Mouse (Mus musculus) forebrain, postnatal 0 days (tissue): ENCODE measurements around the gene Gabbr2. TPM values are rescaled to one million over a fixed set of nuclear protein-coding genes. Genes with fewer than 3 reads are reported as not detected.
A peak's percentile ranks its signal among the peaks of the same experiment; 100 is the strongest.

ENCODE experiments used
- ATAC-seq: fragments of 200-750 bp; cut with Nextera tagmentation; 2 replicates; pipeline ENCODE4 v1.8.0; 2017; ENCODE audit warnings: mild to moderate bottlenecking, moderate library complexity
- DNase-seq: peaks from one replicate; pipeline ENCODE4 v3.0.0-alpha.2; 2015
- H3K27ac ChIP-seq: fragments of 300-500 bp; sonication (generic); 2 replicates; pipeline ENCODE4 v1.5.1; 2014; ENCODE audit warnings: low read depth, mild to moderate bottlenecking, antibody characterized with exemption, low read length, moderate library complexity, mixed read lengths
- H3K27me3 ChIP-seq: fragments of 300-500 bp; sonication (generic); 2 replicates; pipeline ENCODE4 v1.6.1; 2014; ENCODE audit warnings: mild to moderate bottlenecking, low read length, mixed read lengths; ENCODE audit not compliant: insufficient read depth
- H3K36me3 ChIP-seq: fragments of 300-500 bp; sonication (generic); 2 replicates; pipeline ENCODE4 v1.6.1; 2014; ENCODE audit warnings: mild to moderate bottlenecking, moderate library complexity; ENCODE audit not compliant: insufficient read depth
- H3K4me1 ChIP-seq: fragments of 300-500 bp; sonication (generic); 2 replicates; pipeline ENCODE4 v1.6.1; 2014; ENCODE audit warnings: antibody characterized with exemption; ENCODE audit not compliant: insufficient read depth
- H3K4me2 ChIP-seq: fragments of 300-500 bp; sonication (generic); 2 replicates; pipeline ENCODE4 v1.6.1; 2014; ENCODE audit warnings: low read depth, mild to moderate bottlenecking, moderate library complexity
- H3K4me3 ChIP-seq: fragments of 300-500 bp; sonication (generic); 2 replicates; pipeline ENCODE4 v1.5.1; 2014; ENCODE audit warnings: low read depth, low read length, mixed read lengths
- H3K9ac ChIP-seq: fragments of 300-500 bp; sonication (generic); 2 replicates; pipeline ENCODE4 v1.6.1; 2014; ENCODE audit warnings: mild to moderate bottlenecking
- H3K9me3 ChIP-seq: fragments of 300-500 bp; sonication (generic); 2 replicates; pipeline ENCODE4 v1.6.1; 2016; ENCODE audit warnings: low read length
- CTCF ChIP-seq: sonication (generic); IDR thresholded peaks from 2 replicates; pipeline ENCODE4 v1.5.1; 2016; ENCODE audit warnings: antibody characterized with exemption, control low read depth, low read depth
- WGBS: fragments of 180-500 bp; shearing (Covaris S2); extraction: QIAGEN DNeasy Blood & Tissue Kit; methylation state at CpG from one replicate; pipeline ENCODE4 v1.1.7; 2014; 5-methylcytosine and 5-hydroxymethylcytosine counted together
- polyA plus RNA-seq: library from polyadenylated mRNA; unstranded; fragments of >200 nt; fragmentation: Nextera tagmentation; extraction: Ambion mirVana; gene quantifications from 2 replicates; pipeline ENCODE4 v1.2.1, GENCODE M21; 2015
- total RNA-seq: library from RNA; depleted of rRNA; stranded (reverse); fragments of >200 nt; gene quantifications from 2 replicates; pipeline ENCODE4 v1.2.3, GENCODE M21; 2014

The Gabbr2 gene
- total and polyA plus RNA-seq, 2 experiments from 2014 or later, result 14.7 to 65.3 TPM

DNA sequence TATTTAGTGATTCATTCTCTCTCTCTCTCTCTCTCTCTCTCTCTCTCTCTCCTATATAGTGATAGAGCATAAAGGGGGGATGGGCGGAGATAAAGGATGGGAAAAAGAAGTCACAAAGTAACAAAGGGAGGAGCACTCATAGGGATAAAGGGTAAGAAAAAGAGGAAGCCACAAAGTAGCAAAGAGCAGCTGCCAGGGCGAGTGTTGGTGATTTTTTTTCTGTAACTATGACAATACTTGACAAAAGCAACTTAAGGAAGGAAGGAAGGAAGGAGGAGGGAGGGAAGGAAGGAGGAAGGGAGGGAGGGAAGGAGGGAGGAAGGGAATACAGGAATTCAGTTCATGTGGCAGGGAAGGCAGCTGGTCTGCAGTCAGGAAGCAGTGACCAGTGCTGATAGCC, 162.0 kb downstream of the Gabbr2 start:
- DNase-seq (no peak), ATAC-seq (no peak)
- H3K36me3 ChIP-seq, result no peaks in the 10 kb centered on the region
- H3K9ac ChIP-seq, result no peak overlapping the region
- no peaks in the 10 kb centered on the region for H3K27me3 ChIP-seq
- H3K4me3 ChIP-seq, result no peak overlapping the region
- no peak overlapping the region for H3K27ac ChIP-seq
- no peaks in the 10 kb centered on the region; the same call in 1 of the 2 replicates for H3K4me1 ChIP-seq
- H3K9me3 ChIP-seq, result no peaks in the 10 kb centered on the region
- TF ChIP-seq CTCF, result no peak
- no peak overlapping the region for H3K4me2 ChIP-seq
- WGBS, result 51% methylated on average over 2 of the region's 2 CpGs

DNA sequence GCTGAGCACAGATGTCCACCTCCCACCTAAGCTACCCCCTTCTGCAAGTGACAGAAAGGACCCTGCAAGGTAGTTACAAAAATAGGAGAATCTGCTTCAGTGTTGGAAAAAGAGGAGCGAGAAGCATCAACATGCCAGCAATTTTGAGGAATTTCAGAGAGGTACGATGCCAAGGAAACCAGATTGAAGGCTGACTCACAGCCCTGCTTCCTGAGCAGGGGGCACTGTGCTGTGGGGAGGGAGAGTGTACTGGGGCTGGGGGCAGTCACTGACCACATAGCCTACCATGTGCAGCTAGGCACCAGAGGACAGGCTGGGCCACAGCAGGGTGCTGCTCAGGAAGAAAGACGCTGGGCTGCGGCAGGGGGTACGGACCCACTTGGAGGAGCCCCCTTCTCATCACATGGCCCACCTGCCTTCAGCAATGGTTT, 163.5 kb downstream of the Gabbr2 start:
- H3K4me2 ChIP-seq, result no peak overlapping the region
- H3K36me3 ChIP-seq, result no peaks in the 10 kb centered on the region
- DNase-seq, result no peak
- H3K27ac ChIP-seq, result peak overlapping the region; percentile 16; the same call in 1 of the 2 replicates
- WGBS, result 69% methylated on average over 5 of the region's 5 CpGs
- no peaks in the 10 kb centered on the region; the same call in 1 of the 2 replicates for H3K4me1 ChIP-seq
- H3K4me3 ChIP-seq, result no peak overlapping the region
- no peak overlapping the region for H3K9ac ChIP-seq
- no peak for ATAC-seq
- no peaks in the 10 kb centered on the region for H3K9me3 ChIP-seq
- H3K27me3 ChIP-seq, result no peaks in the 10 kb centered on the region
- TF ChIP-seq CTCF, result no peak

DNA sequence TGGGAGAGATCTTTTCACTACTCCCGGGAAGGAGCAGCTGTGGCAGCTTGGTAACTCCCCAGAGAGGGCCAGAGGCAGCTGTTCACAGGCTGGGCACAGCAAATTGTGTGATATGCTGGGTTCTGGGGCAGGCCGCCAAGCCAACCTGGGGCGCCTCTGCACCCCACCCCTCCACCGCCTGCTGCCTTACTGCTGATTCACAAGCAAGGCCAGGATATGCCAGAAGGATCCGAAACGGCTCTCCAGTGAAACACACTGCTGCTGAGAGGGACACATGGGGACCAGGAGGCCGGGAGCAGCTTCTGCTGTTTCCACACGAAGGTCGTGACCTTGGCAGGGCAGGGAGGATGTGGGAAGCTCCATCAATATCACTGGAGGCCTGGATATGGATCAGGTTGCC, 164.2 kb downstream of the Gabbr2 start:
- Histone ChIP-seq H3K9me3 (no peaks in the 10 kb centered on the region), H3K27me3 (no peaks in the 10 kb centered on the region), H3K4me1 (no peaks in the 10 kb centered on the region; the same call in 1 of the 2 replicates), H3K4me3 (no peak overlapping the region), H3K9ac (no peak overlapping the region), H3K27ac (no peak overlapping the region), H3K4me2 (no peak overlapping the region), H3K36me3 (no peaks in the 10 kb centered on the region)
- peak; percentile 40 for ATAC-seq
- 55% methylated on average over 9 of the region's 9 CpGs for WGBS
- no peak for TF ChIP-seq CTCF
- no peak for DNase-seq

DNA sequence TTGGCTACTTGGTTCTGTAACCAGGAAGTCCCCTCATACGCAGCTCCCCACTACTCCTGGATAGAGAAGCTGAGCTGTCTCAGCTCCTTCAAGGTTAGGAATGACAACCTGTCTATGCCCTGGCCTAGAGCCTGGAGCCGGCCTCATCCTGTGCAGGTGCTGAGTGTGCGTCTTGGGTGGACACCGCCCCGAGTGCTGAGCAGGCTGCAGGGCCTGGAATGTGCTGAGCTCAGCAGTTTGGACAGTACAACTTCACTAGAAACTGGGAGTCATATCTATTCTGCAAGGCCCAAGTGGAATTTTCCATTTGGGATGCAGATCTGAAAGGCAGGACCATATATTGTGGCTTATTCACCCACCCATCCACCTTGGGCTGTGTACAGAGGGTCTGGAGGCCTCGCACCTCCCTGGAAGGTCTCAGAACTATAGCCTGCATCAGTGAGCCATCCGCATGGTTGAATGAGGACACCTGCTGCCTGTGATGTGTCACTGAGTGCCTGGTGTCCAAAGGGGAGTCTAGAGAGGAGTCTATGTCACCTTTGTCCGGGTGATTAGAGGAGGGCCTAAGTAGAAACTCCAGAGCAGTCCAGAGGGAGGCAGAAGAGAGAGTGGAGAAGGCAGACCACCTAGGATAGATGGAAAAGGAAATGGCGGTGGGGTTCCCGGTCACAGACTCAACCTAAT, 165.7 kb downstream of the Gabbr2 start:
- ATAC-seq (no peak), DNase-seq (no peak)
- Histone ChIP-seq H3K4me2 (no peak overlapping the region), H3K4me3 (no peak overlapping the region), H3K9ac (no peak overlapping the region), H3K27me3 (no peaks in the 10 kb centered on the region), H3K27ac (no peak overlapping the region), H3K9me3 (no peaks in the 10 kb centered on the region), H3K36me3 (no peaks in the 10 kb centered on the region), H3K4me1 (no peaks in the 10 kb centered on the region; the same call in 1 of the 2 replicates)
- no peak for TF ChIP-seq CTCF
- WGBS, result 93% methylated on average over 10 of the region's 10 CpGs

DNA sequence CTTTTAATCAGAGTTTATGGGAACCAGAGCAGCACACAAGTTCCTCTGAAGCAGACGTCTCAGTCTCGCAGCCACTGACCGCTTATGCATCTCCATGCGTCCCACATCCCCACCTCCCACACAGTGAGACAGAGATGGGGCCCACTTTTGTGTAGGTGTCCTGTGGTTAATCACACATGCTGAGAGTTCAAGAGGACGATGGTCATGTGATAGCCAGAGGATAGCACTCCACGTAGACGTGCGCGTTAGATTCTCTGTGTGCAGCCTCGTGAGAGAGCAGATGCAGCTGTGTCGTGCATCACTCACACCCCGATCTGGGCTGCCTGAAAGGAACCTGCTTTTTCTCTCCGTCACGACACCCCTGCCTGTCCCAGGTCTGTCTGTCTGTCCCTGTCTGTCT, 167.9 kb downstream of the Gabbr2 start:
- no peak overlapping the region for H3K9ac ChIP-seq
- no peak overlapping the region for H3K4me3 ChIP-seq
- H3K36me3 ChIP-seq, result no peaks in the 10 kb centered on the region
- H3K4me2 ChIP-seq, result no peak overlapping the region
- no peak for TF ChIP-seq CTCF
- H3K4me1 ChIP-seq, result no peaks in the 10 kb centered on the region; the same call in 1 of the 2 replicates
- 86% methylated on average over 14 of the region's 14 CpGs for WGBS
- DNase-seq (no peak), ATAC-seq (no peak)
- no peaks in the 10 kb centered on the region for H3K27me3 ChIP-seq
- no peaks in the 10 kb centered on the region for H3K9me3 ChIP-seq
- H3K27ac ChIP-seq, result no peak overlapping the region

DNA sequence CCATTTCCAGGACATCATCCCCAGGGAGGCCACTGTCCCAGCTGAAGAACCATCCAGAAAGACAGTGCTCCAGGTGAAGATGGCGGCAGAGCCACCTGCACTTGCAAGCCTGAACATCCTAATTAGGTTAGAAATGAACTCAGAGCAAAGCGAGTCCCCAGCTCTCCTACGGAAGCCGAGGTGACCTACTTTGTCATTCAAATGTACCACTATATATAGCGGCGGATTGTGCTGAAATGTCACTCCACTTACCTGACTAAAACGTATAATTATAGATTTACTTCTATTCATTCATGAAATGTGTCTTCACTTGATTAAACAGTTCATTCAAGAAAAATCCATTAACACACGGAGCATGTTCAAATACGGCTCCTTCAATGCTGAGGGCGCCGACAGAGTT, 170.0 kb downstream of the Gabbr2 start:
- no peak overlapping the region for H3K9ac ChIP-seq
- ATAC-seq (peak; percentile 77; the same call in 1 of the 2 replicates), DNase-seq (no peak)
- H3K4me1 ChIP-seq, result no peaks in the 10 kb centered on the region
- H3K4me3 ChIP-seq, result no peak overlapping the region
- H3K4me2 ChIP-seq, result no peak overlapping the region
- 26% methylated on average over 11 of the region's 11 CpGs for WGBS
- H3K9me3 ChIP-seq, result no peaks in the 10 kb centered on the region
- H3K27ac ChIP-seq, result no peak overlapping the region
- no peaks in the 10 kb centered on the region for H3K36me3 ChIP-seq
- no peaks in the 10 kb centered on the region for H3K27me3 ChIP-seq
- no peak for TF ChIP-seq CTCF

DNA sequence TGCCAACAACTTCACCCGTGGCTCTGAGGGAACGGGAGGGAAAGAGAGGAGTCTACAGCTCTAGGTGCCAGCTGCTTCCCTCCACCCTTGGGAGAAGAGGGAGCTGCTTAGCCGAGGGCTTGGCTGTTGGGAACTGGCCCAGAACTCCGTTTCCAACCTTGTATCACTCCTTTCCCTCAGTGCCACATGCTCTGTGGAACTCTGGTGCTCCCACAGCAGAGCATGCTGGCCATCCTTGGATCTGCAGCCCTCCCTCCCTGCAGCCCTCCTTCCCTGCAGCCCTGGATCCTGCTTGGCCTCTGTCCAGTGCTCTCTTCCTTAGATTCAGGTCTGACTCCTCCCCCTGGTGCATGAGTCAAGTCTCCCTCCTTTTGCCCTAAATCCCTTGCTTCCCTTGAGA, 176.7 kb downstream of the Gabbr2 start:
- 55% methylated on average over 4 of the region's 4 CpGs for WGBS
- peak; percentile 62 for ATAC-seq
- TF ChIP-seq CTCF, result no peak
- Histone ChIP-seq H3K27me3 (no peaks in the 10 kb centered on the region), H3K36me3 (no peaks in the 10 kb centered on the region; the same call in 1 of the 2 replicates), H3K9me3 (no peaks in the 10 kb centered on the region), H3K27ac (no peak overlapping the region), H3K9ac (no peak overlapping the region), H3K4me3 (no peak overlapping the region), H3K4me2 (no peak overlapping the region), H3K4me1 (no peaks in the 10 kb centered on the region)
- no peak for DNase-seq
